Mouse (Mus musculus): ENCODE data around the gene Ankrd33. TPM values are rescaled to one million over a fixed set of nuclear protein-coding genes. Genes with fewer than 3 reads are reported as not detected.
"Not testable (repeated sequence)": the region's sequence is repeated elsewhere in the genome, so short reads cannot be mapped to it uniquely, and the experiment has no call there.

Gene Ankrd33
- polyA plus RNA-seq, 1 experiment from 2014 or later = not detected

DNA sequence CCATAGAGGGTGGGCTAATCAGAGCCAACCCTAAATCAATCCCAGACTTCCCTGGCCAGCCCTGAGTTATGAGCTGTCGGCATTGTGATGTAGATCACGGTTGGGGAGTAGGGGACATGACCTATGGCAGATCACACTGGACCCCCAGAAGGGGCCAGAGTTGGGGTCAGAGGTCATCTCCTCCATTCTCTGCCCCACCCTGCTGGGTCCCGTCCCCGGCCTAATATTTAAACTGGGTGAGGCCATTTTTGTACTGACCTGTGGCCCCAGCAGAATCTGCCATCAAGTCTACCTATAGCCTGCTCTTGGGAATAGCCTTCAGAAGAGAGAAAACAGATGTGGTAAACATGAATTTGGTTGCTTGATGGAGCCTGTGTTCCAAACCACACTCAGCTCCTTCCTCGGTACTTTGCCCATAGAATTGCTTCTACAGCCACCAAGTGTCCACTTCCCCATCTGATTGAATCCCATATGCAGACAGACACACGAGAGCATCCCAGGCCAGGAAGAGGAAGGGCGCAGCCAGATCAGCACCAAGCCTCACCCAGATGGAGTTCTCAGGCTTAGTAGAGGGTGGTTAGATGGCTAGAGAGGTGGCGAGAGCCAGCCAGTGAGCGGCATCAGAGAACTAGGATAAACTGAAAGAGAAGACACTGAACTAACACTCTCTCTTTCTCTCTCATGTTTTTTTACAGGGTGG lies 11.8 kb upstream of the Ankrd33 start:
- no peaks in the 10 kb centered on the region for H3K27me3 ChIP-seq (ENCODE audit: insufficient read depth, low read length)

GRCm38 (mm10) chr15:101105496-101105994 lies 10.0 kb upstream of the Ankrd33 start:
- Histone ChIP-seq H3K27ac (no peak overlapping the region), H3K9me3 (replicated peaks; ENCODE audit: low read length) (no peaks in the 10 kb centered on the region), H3K9ac (ENCODE audit: low read depth, low read length) (no peak overlapping the region), H3K4me3 (replicated peaks; ENCODE audit: low read depth, low read length) (no peak overlapping the region), H3K4me1 (replicated peaks; ENCODE audit: insufficient read depth, low read length) (no peaks in the 10 kb centered on the region), H3K27me3 (ENCODE audit: insufficient read depth, low read length) (no peaks in the 10 kb centered on the region), H3K4me2 (ENCODE audit: low read length) (peak overlapping the region; percentile 25), H3K36me3 (ENCODE audit: insufficient read depth, low read length) (no peaks in the 10 kb centered on the region)
- ATAC-seq (replicated peaks; ENCODE audit: low FRiP score, low read depth) = peak; percentile 63; the same call in 1 of the 2 replicates
- TF ChIP-seq CTCF (IDR thresholded peaks at IDR 0.05; ENCODE audit: low read depth) = peak; percentile 95
- peak; percentile 83 for DNase-seq (ENCODE audit: low spot score)
- WGBS = 16% methylated on average over 12 of the region's 12 CpGs

More for the DNA sequence above, 11.8 kb upstream of the Ankrd33 start:
- Histone ChIP-seq H3K4me2 (ENCODE audit: low read length) (no peak overlapping the region), H3K4me3 (replicated peaks; ENCODE audit: low read depth, low read length) (no peak overlapping the region), H3K36me3 (ENCODE audit: insufficient read depth, low read length) (no peaks in the 10 kb centered on the region), H3K4me1 (replicated peaks; ENCODE audit: insufficient read depth, low read length) (no peaks in the 10 kb centered on the region), H3K9me3 (replicated peaks; ENCODE audit: low read length) (no peaks in the 10 kb centered on the region), H3K27ac (no peak overlapping the region), H3K9ac (ENCODE audit: low read depth, low read length) (no peak overlapping the region)
- WGBS = 80% methylated on average over 9 of the region's 9 CpGs
- DNase-seq (ENCODE audit: low spot score) = no peak
- ATAC-seq (replicated peaks; ENCODE audit: low FRiP score, low read depth) = peak; percentile 31; the same call in 1 of the 2 replicates
- TF ChIP-seq CTCF (IDR thresholded peaks at IDR 0.05; ENCODE audit: low read depth) = no peak

- Histone ChIP-seq H3K27me3 (ENCODE audit: insufficient read depth, low read length) (no peaks in the 10 kb centered on the region), H3K4me3 (replicated peaks; ENCODE audit: low read depth, low read length) (no peak overlapping the region), H3K36me3 (ENCODE audit: insufficient read depth, low read length) (no peaks in the 10 kb centered on the region), H3K9ac (ENCODE audit: low read depth, low read length) (no peak overlapping the region), H3K9me3 (replicated peaks; ENCODE audit: low read length) (no peaks in the 10 kb centered on the region), H3K27ac (no peak overlapping the region), H3K4me2 (ENCODE audit: low read length) (no peak overlapping the region), H3K4me1 (replicated peaks; ENCODE audit: insufficient read depth, low read length) (no peaks in the 10 kb centered on the region)
- no peak for TF ChIP-seq CTCF (IDR thresholded peaks at IDR 0.05; ENCODE audit: low read depth)
- DNase-seq (ENCODE audit: low spot score) = no peak
- WGBS = 89% methylated on average over 10 of the region's 10 CpGs
- ATAC-seq (replicated peaks; ENCODE audit: low FRiP score, low read depth) = no peak
Measured at GRCm38 (mm10) chr15:101106011-101106410, 9.5 kb upstream of the Ankrd33 start.

DNA sequence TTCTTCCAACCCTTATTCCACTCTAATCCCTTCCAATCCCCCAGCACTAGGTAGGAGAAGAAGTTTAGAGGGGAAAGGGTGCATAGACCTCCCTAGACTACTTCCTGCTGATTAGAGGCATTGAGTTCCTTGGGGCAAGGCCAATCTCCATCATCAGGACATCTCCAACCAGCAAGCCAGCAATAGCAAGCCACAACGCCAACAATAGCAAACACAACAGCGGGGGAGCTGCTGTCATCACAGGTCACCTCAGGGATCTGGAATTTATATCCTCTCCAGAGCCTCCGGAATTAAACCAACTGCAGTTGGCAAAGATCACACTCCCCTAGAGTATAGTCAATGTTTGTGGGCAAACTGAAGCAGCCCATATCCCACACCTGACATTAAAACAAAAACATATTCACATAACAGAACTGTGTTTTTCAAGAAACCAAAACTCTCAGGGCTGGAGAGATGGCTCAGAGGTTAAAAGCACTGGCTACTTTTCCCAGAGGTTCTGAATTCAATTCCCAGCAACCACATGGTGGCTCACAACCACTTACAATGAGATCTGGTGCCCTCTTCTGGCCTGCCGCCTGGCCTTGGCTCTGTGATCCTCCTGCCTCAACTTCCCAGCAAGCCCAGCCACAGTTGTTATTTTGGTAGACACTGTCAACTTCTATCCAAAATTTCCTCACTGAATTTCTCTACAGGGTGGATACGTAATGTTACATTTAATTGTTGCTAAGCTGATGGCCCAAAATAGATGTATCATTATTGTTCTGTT lies 7.5 kb upstream of the Ankrd33 start:
- no peak overlapping the region for H3K4me2 ChIP-seq (ENCODE audit: low read length)
- no peaks in the 10 kb centered on the region for H3K36me3 ChIP-seq (ENCODE audit: insufficient read depth, low read length)
- ATAC-seq (replicated peaks; ENCODE audit: low FRiP score, low read depth) (no peak), DNase-seq (ENCODE audit: low spot score) (no peak)
- WGBS = 82% methylated on average over 5 of the region's 5 CpGs
- peak; percentile 19; the same call in 1 of the 2 replicates for TF ChIP-seq CTCF (IDR thresholded peaks at IDR 0.05; ENCODE audit: low read depth)
- no peak overlapping the region for H3K9ac ChIP-seq (ENCODE audit: low read depth, low read length)
- no peaks in the 10 kb centered on the region for H3K27me3 ChIP-seq (ENCODE audit: insufficient read depth, low read length)
- no peaks in the 10 kb centered on the region for H3K4me1 ChIP-seq (replicated peaks; ENCODE audit: insufficient read depth, low read length)
- no peak overlapping the region for H3K4me3 ChIP-seq (replicated peaks; ENCODE audit: low read depth, low read length)
- no peaks in the 10 kb centered on the region for H3K9me3 ChIP-seq (replicated peaks; ENCODE audit: low read length)
- H3K27ac ChIP-seq = no peak overlapping the region

DNA sequence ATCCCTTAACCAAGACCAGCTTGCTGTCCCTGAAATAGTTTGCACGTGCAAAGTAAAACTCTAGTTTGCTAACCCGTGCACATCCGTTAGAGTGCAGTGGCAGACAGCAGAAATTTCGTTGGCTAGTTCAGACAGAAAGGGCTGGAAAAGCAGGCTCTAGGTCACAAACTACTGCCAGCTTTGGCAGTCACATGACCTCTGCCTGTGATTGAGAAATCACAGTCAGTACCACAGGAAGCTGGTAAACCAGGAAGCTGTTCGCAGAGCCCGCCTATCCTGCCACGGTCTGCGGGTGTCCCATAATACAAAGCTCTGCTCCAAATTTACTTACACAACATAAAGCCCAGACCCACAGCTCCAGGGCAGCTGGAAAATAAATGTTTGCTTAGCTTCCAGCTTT lies 2.4 kb upstream of the Ankrd33 start:
- Histone ChIP-seq H3K4me1 (replicated peaks; ENCODE audit: insufficient read depth, low read length) (no peaks in the 10 kb centered on the region), H3K4me2 (ENCODE audit: low read length) (no peak overlapping the region), H3K27ac (no peak overlapping the region), H3K36me3 (ENCODE audit: insufficient read depth, low read length) (no peaks in the 10 kb centered on the region), H3K9ac (ENCODE audit: low read depth, low read length) (no peak overlapping the region), H3K9me3 (replicated peaks; ENCODE audit: low read length) (no peaks in the 10 kb centered on the region; the same call in 1 of the 2 replicates), H3K27me3 (ENCODE audit: insufficient read depth, low read length) (no peaks in the 10 kb centered on the region), H3K4me3 (replicated peaks; ENCODE audit: low read depth, low read length) (no peak overlapping the region)
- DNase-seq (ENCODE audit: low spot score) (peak; percentile 49), ATAC-seq (replicated peaks; ENCODE audit: low FRiP score, low read depth) (no peak)
- no peak for TF ChIP-seq CTCF (IDR thresholded peaks at IDR 0.05; ENCODE audit: low read depth)
- 56% methylated on average over 8 of the region's 8 CpGs for WGBS

- not testable (repeated sequence) for H3K36me3 ChIP-seq (ENCODE audit: insufficient read depth, low read length); H3K27ac ChIP-seq; DNase-seq (ENCODE audit: low spot score); H3K4me1 ChIP-seq (replicated peaks; ENCODE audit: insufficient read depth, low read length); H3K4me3 ChIP-seq (replicated peaks; ENCODE audit: low read depth, low read length); H3K4me2 ChIP-seq (ENCODE audit: low read length); ATAC-seq (replicated peaks; ENCODE audit: low FRiP score, low read depth); H3K27me3 ChIP-seq (ENCODE audit: insufficient read depth, low read length); H3K9ac ChIP-seq (ENCODE audit: low read depth, low read length); H3K9me3 ChIP-seq (replicated peaks; ENCODE audit: low read length)
- peak; percentile 30; the same call in 1 of the 2 replicates for TF ChIP-seq CTCF (IDR thresholded peaks at IDR 0.05; ENCODE audit: low read depth)
- WGBS = 96% methylated on average over 2 of the region's 2 CpGs
Measured at GRCm38 (mm10) chr15:101113778-101114177, 1.8 kb upstream of the Ankrd33 start.

Data from kidney, postnatal 0 days (tissue).